Mouse (Mus musculus): ENCODE measurements around the gene Osbpl11. TPM values are rescaled to one million over a fixed set of nuclear protein-coding genes. Genes with fewer than 3 reads are reported as not detected.
"Not testable (repeated sequence)": the region's sequence is repeated elsewhere in the genome, so short reads cannot be mapped to it uniquely, and the experiment has no call there.

Gene Osbpl11
- polyA plus RNA-seq, 1 experiment from 2014 or later: 15.8 TPM

DNA sequence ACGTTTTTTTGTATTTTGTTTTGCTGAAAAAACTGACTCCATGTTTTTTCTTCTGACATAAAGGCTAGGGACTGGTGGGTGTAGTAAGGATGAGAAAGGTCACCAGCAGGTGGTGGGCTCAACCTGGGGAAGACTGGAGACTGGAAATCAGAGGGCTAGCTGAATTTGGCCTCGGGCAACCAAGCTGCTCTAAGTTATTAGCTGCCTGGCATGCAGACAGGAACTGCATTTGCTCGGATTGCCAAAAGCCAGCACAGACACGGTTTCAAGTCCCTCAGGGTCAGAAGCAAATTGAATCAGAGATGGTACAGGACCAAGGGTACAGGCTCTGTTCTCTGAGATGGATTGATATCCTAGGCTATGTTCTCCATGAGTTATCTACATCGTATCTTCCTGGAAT is 11.7 kb upstream of the Osbpl11 start:
- 72% methylated on average over 5 of the region's 5 CpGs for WGBS
- Histone ChIP-seq H3K36me3 (ENCODE audit: insufficient read depth, low read length) (no peaks in the 10 kb centered on the region), H3K27ac (ENCODE audit: low read length) (no peak overlapping the region), H3K4me2 (replicated peaks; ENCODE audit: low read depth, low read length) (no peak overlapping the region), H3K27me3 (ENCODE audit: insufficient read depth, low read length) (no peaks in the 10 kb centered on the region), H3K9me3 (ENCODE audit: low read length) (no peaks in the 10 kb centered on the region), H3K4me3 (ENCODE audit: low read length) (no peak overlapping the region), H3K9ac (replicated peaks; ENCODE audit: low read length) (no peak overlapping the region), H3K4me1 (ENCODE audit: insufficient read depth, low read length) (no peaks in the 10 kb centered on the region)
- ATAC-seq (ENCODE audit: low FRiP score, low TSS enrichment): no peak

DNA sequence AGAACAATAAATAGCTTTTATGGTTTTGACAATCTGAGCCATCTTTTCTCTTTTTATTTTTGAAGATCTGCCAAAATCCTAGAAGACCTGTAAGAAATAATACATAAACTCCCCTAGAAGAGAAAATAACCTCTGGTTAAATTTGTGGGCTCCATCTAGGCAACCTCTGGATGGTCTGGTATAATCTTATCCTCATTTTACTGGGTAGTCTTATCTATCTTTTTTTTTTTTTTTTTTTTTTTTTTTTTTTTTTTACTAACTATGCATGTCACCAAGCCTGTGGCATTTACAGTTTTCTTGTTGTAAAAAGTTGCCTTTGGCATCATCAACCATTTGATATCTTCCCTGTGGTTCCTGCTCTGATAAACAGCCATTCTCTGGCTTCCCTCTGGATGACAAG is 10.2 kb upstream of the Osbpl11 start:
- no peak overlapping the region for H3K27ac ChIP-seq (ENCODE audit: low read length)
- H3K36me3 ChIP-seq (ENCODE audit: insufficient read depth, low read length): no peaks in the 10 kb centered on the region
- H3K9me3 ChIP-seq (ENCODE audit: low read length): no peaks in the 10 kb centered on the region
- no peak for ATAC-seq (ENCODE audit: low FRiP score, low TSS enrichment)
- no peak overlapping the region for H3K4me3 ChIP-seq (ENCODE audit: low read length)
- H3K9ac ChIP-seq (replicated peaks; ENCODE audit: low read length): no peak overlapping the region
- no peaks in the 10 kb centered on the region for H3K27me3 ChIP-seq (ENCODE audit: insufficient read depth, low read length)
- no peaks in the 10 kb centered on the region for H3K4me1 ChIP-seq (ENCODE audit: insufficient read depth, low read length)
- H3K4me2 ChIP-seq (replicated peaks; ENCODE audit: low read depth, low read length): no peak overlapping the region

DNA sequence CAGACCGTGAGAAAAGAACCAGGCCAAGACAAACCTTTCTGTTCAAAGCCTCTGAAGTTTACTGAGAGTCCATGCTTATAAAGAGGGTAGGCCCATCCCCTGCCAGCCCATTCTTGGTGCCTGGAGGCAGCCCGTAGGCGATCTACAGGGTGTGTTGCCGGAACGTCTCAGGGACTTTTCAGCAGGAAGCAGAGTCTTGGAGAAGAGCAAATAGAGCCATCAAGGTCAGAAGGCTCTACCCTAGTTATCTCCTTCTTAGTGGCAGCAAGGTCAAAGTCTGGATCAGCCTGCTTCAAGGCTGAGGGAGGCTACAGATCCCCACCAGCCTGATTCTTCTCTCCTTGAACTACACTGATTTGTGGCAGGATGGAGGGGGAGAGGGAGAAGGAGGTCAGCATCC is 8.0 kb upstream of the Osbpl11 start:
- 81% methylated on average over 5 of the region's 5 CpGs for WGBS
- ATAC-seq (ENCODE audit: low FRiP score, low TSS enrichment): not testable (repeated sequence)

DNA sequence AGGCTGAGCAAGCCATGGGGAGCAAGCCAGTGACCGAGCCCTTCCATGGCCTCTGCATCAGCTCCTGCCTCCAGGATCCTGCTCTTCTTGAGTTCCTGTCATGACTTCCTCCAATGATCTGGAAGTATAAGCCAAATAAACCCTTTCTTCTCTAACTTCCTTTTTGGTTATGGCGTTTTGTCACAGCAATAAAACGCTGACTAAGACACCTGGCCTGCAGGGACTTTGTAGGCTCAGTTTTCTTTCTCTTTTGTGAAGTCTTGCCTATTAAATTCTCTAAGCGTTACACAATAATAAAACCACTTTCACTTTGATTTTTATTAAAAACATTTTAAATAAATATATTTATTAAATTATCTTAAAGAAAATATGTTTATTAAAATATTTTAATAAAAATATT is 7.1 kb upstream of the Osbpl11 start:
- Histone ChIP-seq H3K4me3 (ENCODE audit: low read length) (no peak overlapping the region), H3K27ac (ENCODE audit: low read length) (no peak overlapping the region), H3K4me2 (replicated peaks; ENCODE audit: low read depth, low read length) (no peak overlapping the region), H3K36me3 (ENCODE audit: insufficient read depth, low read length) (no peaks in the 10 kb centered on the region), H3K9me3 (ENCODE audit: low read length) (no peaks in the 10 kb centered on the region), H3K9ac (replicated peaks; ENCODE audit: low read length) (no peak overlapping the region), H3K27me3 (ENCODE audit: insufficient read depth, low read length) (no peaks in the 10 kb centered on the region), H3K4me1 (ENCODE audit: insufficient read depth, low read length) (no peaks in the 10 kb centered on the region)
- WGBS: 74% methylated on average over 4 of the region's 4 CpGs
- no peak for ATAC-seq (ENCODE audit: low FRiP score, low TSS enrichment)

More for the DNA sequence above, 8.0 kb upstream of the Osbpl11 start:
- H3K9me3 ChIP-seq (ENCODE audit: low read length); H3K9ac ChIP-seq (replicated peaks; ENCODE audit: low read length); H3K4me3 ChIP-seq (ENCODE audit: low read length); H3K36me3 ChIP-seq (ENCODE audit: insufficient read depth, low read length); H3K4me2 ChIP-seq (replicated peaks; ENCODE audit: low read depth, low read length); H3K27me3 ChIP-seq (ENCODE audit: insufficient read depth, low read length); H3K27ac ChIP-seq (ENCODE audit: low read length); H3K4me1 ChIP-seq (ENCODE audit: insufficient read depth, low read length): not testable (repeated sequence)

DNA sequence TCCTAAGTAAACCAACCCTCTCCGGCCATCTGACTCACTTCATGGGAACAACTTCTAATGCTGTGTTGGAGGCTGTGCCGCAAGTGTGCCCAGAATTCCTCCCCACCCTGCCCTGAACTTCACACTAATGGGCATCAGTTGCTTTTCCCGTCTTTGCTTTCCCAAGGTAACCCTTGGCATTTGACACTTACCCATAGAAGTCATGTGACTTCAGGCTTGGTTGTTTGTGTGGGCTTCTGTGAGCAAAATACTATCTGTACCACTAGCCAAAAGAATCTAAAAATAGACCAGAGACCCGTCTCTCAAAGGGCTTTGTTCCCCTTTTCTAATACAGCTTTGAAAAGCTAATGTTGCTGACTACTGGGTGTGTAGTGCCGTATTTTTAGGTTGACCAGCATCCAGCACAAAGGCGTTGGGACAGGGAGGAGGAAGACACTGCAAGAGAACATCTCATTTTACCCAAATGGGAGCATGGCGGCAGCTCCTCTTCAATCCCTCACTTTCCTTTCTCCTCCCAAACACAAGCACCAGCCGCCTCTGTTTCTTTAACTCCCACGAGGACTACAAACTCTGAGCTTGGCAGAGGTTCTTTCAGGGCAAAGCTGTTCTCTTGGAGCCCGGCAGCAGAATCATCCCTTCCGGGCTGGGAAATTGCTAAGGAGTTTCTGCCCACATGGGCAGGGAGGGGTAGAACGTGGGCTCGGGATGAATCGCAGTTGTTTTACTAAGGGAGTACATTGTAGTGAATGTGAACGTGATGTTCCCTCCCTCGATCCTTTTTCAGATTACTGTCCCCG is 6.4 kb upstream of the Osbpl11 start:
- no peaks in the 10 kb centered on the region for H3K36me3 ChIP-seq (ENCODE audit: insufficient read depth, low read length)
- H3K9me3 ChIP-seq (ENCODE audit: low read length): no peaks in the 10 kb centered on the region
- H3K4me3 ChIP-seq (ENCODE audit: low read length): no peak overlapping the region
- ATAC-seq (ENCODE audit: low FRiP score, low TSS enrichment): no peak
- H3K9ac ChIP-seq (replicated peaks; ENCODE audit: low read length): no peak overlapping the region
- H3K4me1 ChIP-seq (ENCODE audit: insufficient read depth, low read length): no peaks in the 10 kb centered on the region
- WGBS: 65% methylated on average over 17 of the region's 17 CpGs
- H3K27me3 ChIP-seq (ENCODE audit: insufficient read depth, low read length): no peaks in the 10 kb centered on the region
- no peak overlapping the region for H3K4me2 ChIP-seq (replicated peaks; ENCODE audit: low read depth, low read length)
- H3K27ac ChIP-seq (ENCODE audit: low read length): no peak overlapping the region

DNA sequence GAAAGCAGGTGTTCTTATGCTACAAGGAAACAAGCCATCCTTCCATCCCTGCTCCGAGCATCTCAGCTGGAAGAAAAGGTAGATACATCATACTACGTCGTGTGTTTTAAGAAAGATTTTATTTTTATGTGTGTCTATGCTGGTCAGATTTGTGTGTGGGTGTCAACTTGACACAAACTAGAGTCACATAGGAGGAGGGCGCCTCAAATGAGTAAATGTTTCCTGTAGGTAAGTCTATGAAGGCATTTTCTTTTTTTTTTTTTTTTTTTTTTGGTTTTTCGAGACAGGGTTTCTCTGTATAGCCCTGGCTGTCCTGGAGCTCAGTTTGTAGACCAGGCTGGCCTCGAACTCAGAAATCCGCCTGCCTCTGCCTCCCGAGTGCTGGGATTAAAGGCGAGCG is 5.6 kb upstream of the Osbpl11 start:
- H3K9me3 ChIP-seq (ENCODE audit: low read length); H3K36me3 ChIP-seq (ENCODE audit: insufficient read depth, low read length); H3K4me2 ChIP-seq (replicated peaks; ENCODE audit: low read depth, low read length); H3K27me3 ChIP-seq (ENCODE audit: insufficient read depth, low read length); H3K9ac ChIP-seq (replicated peaks; ENCODE audit: low read length); ATAC-seq (ENCODE audit: low FRiP score, low TSS enrichment); H3K4me1 ChIP-seq (ENCODE audit: insufficient read depth, low read length); H3K27ac ChIP-seq (ENCODE audit: low read length); H3K4me3 ChIP-seq (ENCODE audit: low read length): not testable (repeated sequence)
- 96% methylated on average over 9 of the region's 10 CpGs for WGBS

DNA sequence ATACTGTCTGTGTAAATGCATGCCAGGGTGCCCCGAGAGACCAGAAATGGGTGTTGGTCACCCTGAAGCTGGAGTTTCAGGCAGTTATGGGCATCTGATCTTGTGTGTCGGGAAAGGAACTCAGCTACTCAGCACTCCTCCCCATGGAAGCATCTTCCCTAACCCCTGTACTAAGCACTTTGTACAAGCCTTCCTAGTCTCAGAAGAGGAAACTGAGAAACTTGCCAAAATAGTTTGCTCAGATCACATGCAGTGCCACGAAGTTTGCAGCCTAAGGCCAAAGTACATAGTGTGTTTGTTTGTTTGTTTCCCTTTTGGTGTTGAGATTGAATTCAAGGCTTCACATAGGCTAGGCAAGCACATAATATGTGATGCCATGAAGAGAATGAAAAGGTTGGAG is 5.0 kb upstream of the Osbpl11 start:
- Histone ChIP-seq H3K4me1 (ENCODE audit: insufficient read depth, low read length) (no peaks in the 10 kb centered on the region), H3K4me3 (ENCODE audit: low read length) (no peak overlapping the region), H3K36me3 (ENCODE audit: insufficient read depth, low read length) (no peaks in the 10 kb centered on the region), H3K9ac (replicated peaks; ENCODE audit: low read length) (no peak overlapping the region), H3K27me3 (ENCODE audit: insufficient read depth, low read length) (no peaks in the 10 kb centered on the region), H3K9me3 (ENCODE audit: low read length) (no peaks in the 10 kb centered on the region), H3K4me2 (replicated peaks; ENCODE audit: low read depth, low read length) (no peak overlapping the region), H3K27ac (ENCODE audit: low read length) (no peak overlapping the region)
- WGBS: 88% methylated on average over 3 of the region's 3 CpGs
- ATAC-seq (ENCODE audit: low FRiP score, low TSS enrichment): no peak

DNA sequence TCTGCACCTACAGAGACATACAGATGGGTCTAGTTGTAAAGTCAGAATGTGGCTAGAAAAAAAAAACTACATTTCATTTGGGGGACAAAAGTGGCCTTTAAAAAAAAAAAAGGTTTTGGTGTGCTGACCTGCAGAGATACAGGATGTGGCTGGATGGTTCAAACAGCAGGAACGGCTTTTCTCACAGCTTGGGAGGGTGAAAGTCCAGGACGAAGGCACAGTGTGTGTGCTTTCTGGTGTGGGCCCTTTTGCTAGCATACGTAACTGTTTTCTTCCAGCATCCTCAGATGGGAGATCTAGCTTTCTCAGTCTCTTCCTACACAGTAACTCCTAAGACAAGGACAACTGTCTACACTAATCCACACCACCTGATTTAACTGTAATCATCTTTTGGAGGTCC is 4.1 kb upstream of the Osbpl11 start:
- H3K4me1 ChIP-seq (ENCODE audit: insufficient read depth, low read length): no peaks in the 10 kb centered on the region
- no peak for ATAC-seq (ENCODE audit: low FRiP score, low TSS enrichment)
- no peaks in the 10 kb centered on the region for H3K9me3 ChIP-seq (ENCODE audit: low read length)
- H3K36me3 ChIP-seq (ENCODE audit: insufficient read depth, low read length): no peaks in the 10 kb centered on the region
- no peak overlapping the region for H3K4me3 ChIP-seq (ENCODE audit: low read length)
- 73% methylated on average over 3 of the region's 3 CpGs for WGBS
- no peak overlapping the region for H3K4me2 ChIP-seq (replicated peaks; ENCODE audit: low read depth, low read length)
- no peak overlapping the region for H3K27ac ChIP-seq (ENCODE audit: low read length)
- H3K27me3 ChIP-seq (ENCODE audit: insufficient read depth, low read length): no peaks in the 10 kb centered on the region
- no peak overlapping the region for H3K9ac ChIP-seq (replicated peaks; ENCODE audit: low read length)

DNA sequence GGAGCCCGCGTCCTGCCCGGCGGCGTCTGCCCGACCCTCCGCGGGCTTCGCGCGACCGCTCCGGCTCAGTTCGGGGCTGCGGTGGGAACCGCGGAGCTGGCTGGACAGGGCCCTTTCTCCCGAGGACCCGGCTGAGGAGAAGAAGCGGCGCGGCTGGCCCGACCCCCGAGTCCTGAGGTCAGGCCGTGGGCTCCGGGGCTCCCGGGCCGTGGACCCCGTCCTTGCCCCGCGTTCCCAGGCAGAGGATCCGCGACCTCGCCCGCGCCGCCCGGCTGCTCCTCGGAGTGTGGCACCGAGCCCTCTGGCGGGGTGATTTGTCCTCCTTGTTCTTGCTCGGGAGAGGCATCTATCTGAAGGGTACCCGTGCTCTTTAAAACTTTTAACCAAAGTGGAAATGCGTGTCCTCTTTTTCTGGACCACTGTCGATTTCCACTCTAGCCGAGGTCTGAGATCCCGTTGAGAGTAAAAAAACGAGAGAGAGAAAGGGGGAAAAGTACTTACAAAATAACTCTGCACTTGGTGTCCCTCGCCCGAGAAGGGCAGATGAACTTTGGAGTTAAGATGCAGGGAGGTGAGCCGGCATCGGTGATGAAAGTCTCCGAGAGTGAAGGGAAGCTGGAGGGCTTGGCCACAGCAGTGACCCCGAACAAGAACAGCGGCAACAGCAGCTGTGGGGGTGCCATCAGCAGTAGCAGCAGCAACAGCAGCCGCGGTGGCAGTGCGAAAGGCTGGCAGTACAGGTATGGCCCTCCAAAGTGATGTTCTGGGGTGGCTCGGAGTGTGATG is 583 bp downstream of the Osbpl11 start:
- peak overlapping the region; percentile 94 for H3K27ac ChIP-seq (ENCODE audit: low read length)
- H3K9ac ChIP-seq (replicated peaks; ENCODE audit: low read length): peak overlapping the region; percentile 98
- WGBS: under 1% methylated on average over 56 of the region's 59 CpGs
- H3K4me2 ChIP-seq (replicated peaks; ENCODE audit: low read depth, low read length): peak overlapping the region; percentile 73
- H3K4me3 ChIP-seq (ENCODE audit: low read length): peak overlapping the region; percentile 94
- no peaks in the 10 kb centered on the region for H3K36me3 ChIP-seq (ENCODE audit: insufficient read depth, low read length)
- peaks cover 14% of the 10 kb centered on the region for H3K4me1 ChIP-seq (ENCODE audit: insufficient read depth, low read length)
- no peaks in the 10 kb centered on the region for H3K27me3 ChIP-seq (ENCODE audit: insufficient read depth, low read length)
- peak; percentile 83 for ATAC-seq (ENCODE audit: low FRiP score, low TSS enrichment)
- H3K9me3 ChIP-seq (ENCODE audit: low read length): no peaks in the 10 kb centered on the region

DNA sequence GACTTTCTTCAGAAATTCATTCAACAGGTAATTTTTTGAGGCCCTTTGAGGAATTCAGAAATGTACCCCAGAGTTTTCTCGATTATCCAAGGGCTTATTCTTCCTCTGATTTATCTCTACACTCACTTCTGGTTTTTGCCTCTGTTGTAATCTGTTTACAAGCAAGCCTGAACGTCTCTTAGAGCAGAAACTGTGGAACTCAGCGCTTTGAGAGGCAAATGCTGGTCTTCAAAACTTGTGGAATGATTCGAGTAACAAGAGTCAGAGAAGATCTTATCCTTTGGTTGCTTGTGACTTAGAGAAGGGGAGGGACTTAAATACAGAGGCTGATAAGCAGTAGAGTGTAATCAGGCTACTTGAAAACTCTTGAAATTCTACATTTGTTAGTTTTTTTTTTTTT is 1.3 kb downstream of the Osbpl11 start:
- no peaks in the 10 kb centered on the region for H3K9me3 ChIP-seq (ENCODE audit: low read length)
- no peak for ATAC-seq (ENCODE audit: low FRiP score, low TSS enrichment)
- peak overlapping the region; percentile 94 for H3K4me3 ChIP-seq (ENCODE audit: low read length)
- peak overlapping the region; percentile 98 for H3K9ac ChIP-seq (replicated peaks; ENCODE audit: low read length)
- peak overlapping the region; percentile 73 for H3K4me2 ChIP-seq (replicated peaks; ENCODE audit: low read depth, low read length)
- WGBS: 16% methylated on average over 4 of the region's 4 CpGs
- H3K36me3 ChIP-seq (ENCODE audit: insufficient read depth, low read length): no peaks in the 10 kb centered on the region
- H3K27me3 ChIP-seq (ENCODE audit: insufficient read depth, low read length): no peaks in the 10 kb centered on the region
- H3K4me1 ChIP-seq (ENCODE audit: insufficient read depth, low read length): peaks cover 14% of the 10 kb centered on the region
- peak overlapping the region; percentile 94; the same call in 1 of the 2 replicates for H3K27ac ChIP-seq (ENCODE audit: low read length)

All from kidney, embryonic 16.5 days (tissue).